Mouse (Mus musculus) myocyte (in vitro differentiated cells): ENCODE measurements around the gene Rgs6.

ENCODE experiments used
- E2F4 ChIP-seq: IDR thresholded peaks from one replicate; pipeline ENCODE4 v1.6.1; 2011; ENCODE audit warnings: mild to moderate bottlenecking, control low read depth, moderate library complexity; ENCODE audit not compliant: insufficient read depth
- MAX ChIP-seq: IDR thresholded peaks from one replicate; pipeline ENCODE4 v1.6.1; 2011; ENCODE audit warnings: low read depth, mild to moderate bottlenecking, control low read depth
- MYOD1 ChIP-seq, 3 experiments: IDR thresholded peaks; one replicate each; pipeline ENCODE4 v1.6.1; 2011; ENCODE audit warnings: control low read depth in 2 of 3, low read depth in 2 of 3, mild to moderate bottlenecking in 2 of 3, moderate library complexity in 1 of 3; ENCODE audit not compliant: insufficient read length in 2 of 3, control insufficient read depth in 1 of 3
- POLR2A ChIP-seq: IDR thresholded peaks from one replicate; pipeline ENCODE4 v1.6.1; 2011; ENCODE audit warnings: low read depth, mild to moderate bottlenecking, control low read depth, moderate library complexity; ENCODE audit not compliant: insufficient read length
- POLR2AphosphoS2 ChIP-seq: IDR thresholded peaks from one replicate; pipeline ENCODE4 v1.6.1; 2011; ENCODE audit warnings: low read depth, control low read depth; ENCODE audit not compliant: insufficient read length
- USF1 ChIP-seq: IDR thresholded peaks from one replicate; pipeline ENCODE4 v1.6.1; 2011; ENCODE audit warnings: low read depth, mild to moderate bottlenecking, control low read depth, moderate library complexity

DNA sequence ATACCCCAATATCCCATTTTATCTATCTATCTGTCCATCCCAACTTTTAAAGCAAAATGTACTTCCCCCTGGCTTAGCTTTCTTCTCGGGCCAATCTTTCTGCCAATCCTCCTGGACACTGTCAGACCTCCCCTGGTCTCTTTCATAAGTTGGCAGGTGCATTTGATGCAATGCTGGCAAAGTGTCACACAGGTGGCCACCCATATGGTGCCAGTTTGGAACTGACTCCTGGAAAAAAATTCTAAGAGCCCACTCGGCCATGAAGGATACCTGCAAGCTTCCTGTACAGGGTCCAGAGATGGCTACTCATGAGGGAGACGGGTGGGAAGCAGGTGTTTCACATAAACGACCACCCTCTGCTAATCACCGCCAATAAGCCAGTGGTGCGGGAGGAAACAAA is 592.5 kb downstream of the Rgs6 start:
- no peak for TF ChIP-seq POLR2A
- TF ChIP-seq MYOD1 (IDR thresholded peaks at IDR 0.05; ENCODE audit: control insufficient read depth in 1 of 3, insufficient read length in 2 of 3, low read depth in 2 of 3), result no peak
- TF ChIP-seq MAX, result no peak
- TF ChIP-seq USF1, result no peak
- TF ChIP-seq E2F4, result no peak
- TF ChIP-seq POLR2AphosphoS2, result no peak
